Mouse (Mus musculus) right cerebral cortex, postnatal 36 days (tissue): ENCODE data around the gene Bbs12.
A peak's percentile ranks its signal among the peaks of the same experiment; 100 is the strongest.

Source experiments
- DNase-seq, 2 experiments: peaks; one replicate each; pipeline ENCODE4 v3.0.0; 2022; ENCODE audit warnings: low spot score in 2 of 2, mixed read lengths in 1 of 2

The Bbs12 gene

DNA sequence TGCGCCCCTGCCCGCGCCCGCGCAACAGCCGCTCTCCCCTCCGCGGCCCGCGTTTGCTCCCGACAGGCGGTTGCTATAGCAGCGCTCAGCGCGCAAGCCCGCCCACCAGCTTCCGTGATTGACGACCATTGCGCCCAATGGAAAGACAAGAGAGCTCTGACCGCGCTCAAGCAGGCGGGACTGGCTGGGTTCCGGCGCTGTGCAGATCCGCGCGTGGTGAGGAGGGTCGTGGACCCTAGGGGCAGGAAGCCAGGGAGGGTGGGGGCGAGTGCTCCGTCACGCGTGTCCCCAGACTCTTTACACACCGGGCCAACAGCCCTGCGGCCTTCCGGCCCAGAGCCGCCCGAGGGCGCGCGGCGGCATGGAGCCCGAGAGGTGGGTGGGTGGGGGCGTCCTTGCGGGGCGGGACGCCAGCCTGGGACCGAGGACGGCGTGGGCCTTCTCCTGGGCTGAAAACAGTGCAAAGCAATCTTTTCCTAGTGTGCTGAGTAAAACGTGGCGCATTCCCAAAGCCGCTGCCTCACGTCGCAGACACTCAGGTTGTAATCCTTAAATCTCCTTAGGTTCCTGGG lies at the start of gene Bbs12, which contains the start of gene Cetn4:
Gene Bbs12 (plus strand): TSS at position 185 of the 572 bp plus-strand sequence.
Gene Cetn4 (minus strand): TSS at position 339 of the 572 bp plus-strand sequence.
- peak; percentile 93 to 94 for DNase-seq

DNA sequence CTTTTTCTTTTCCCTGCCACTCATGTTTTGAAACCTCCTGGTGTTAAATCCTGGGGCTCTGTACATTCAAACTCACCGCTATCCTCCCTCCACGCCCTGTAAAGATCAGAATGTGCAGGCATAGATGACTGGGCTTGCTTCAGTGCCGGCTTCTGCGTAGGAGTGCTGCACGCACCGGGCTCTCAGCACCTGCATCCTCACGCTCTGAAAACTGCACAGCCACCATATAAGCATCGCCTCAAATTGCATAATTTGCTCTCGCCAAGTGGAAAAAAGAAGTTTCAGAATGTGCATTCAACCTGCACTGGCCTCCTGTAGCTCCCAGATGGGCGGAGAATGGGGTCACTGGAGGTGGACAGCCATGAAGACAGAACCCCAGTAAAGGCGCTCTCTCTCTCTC lies 44.0 kb upstream of the Bbs12 start:
- DNase-seq, result peak; percentile 28 to 47

DNA sequence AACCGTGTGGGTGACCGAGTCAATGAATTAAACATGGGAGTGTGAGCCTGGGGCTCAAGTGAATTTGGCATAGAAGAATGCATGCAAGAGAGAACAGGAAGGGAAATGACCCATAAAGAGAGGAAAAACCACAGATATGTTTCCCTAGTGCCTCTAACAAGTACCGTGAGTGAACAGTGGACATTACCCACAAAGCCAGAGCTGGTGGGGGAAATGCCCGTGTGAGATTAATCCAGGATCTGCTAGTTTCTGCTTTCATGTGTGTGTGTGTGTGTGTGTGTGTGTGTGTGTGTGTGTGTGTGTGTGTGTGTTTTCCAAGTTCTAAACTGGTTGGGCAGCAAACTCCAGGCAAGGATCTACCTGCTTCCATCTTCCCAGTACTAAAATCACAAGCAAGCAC lies 42.4 kb upstream of the Bbs12 start:
- DNase-seq, result no peak

DNA sequence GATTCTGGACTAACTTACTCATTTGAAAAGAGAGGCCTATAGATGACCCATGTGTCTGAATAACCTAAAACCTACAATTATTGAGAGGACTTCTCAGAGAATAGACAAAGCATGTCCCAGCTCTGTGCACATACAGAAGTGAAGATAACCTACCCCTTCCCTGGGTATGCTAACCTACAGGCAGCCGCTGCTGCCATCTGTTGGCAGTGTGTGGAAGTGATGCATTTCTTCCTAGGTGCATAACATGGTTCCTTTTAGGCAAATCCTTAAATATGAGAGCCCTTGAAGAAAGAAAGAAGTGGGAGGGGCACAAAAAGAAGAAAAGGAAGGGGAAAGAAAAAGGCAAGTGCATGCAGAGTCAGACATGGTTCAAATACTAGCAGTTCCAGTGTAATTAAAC lies 41.1 kb upstream of the Bbs12 start:
- peak; percentile 32 to 50 for DNase-seq

DNA sequence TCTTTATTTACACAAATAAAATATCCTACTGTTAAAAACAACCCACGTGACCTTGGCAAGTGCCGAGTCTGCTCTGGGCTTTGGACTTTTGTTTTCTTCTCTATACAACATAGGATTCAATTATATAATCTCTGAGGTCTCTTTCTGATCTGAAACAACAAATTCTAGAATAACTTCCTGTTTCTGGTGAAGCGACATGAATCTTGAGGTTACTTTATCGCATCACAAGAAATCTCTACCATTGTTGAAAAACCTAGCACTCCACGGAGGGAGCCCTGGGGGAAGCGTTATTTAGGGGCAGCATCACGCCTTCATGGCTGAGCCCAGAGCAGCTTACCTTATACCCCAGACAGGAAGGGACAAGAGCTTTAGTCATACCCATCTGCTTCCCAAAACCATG lies 39.3 kb upstream of the Bbs12 start:
- no peak for DNase-seq

DNA sequence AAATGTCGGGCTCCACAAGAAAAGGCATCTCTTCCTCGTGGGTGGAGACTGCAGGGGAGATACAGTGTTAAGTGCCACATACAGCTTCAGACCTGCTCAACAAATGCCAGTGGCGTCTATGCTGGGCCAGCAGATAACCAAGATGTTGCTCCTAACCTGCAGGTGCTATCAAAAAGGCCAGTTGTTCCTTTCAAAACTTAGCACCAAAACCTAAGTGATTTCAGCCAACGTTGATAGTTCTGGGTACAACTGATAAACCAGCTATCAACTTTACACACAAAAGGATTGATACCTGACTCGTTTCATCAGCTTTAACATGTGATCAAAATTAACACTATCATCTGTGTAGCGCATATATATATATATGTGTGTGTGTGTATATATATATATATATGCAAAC lies 37.7 kb upstream of the Bbs12 start:
- DNase-seq, result no peak

DNA sequence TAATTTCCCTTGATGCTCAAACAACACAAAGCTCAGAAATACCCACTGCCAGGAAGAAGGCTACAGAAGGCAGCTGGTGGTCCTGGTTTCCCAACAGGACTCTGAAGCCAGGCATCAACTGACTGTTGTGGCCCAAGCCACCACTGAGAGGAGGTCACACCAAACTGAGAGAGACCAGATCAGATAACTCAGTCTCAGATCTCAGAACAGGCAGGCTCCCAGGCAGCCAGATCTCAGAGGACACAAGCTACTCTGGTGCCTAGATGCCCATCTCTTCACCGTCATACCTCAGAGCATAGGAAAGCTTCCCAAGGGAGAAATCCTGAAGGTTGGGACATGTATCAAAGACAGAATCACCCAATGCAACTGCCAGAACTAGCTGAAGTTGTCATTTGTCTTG lies 32.1 kb upstream of the Bbs12 start:
- DNase-seq, result no peak

DNA sequence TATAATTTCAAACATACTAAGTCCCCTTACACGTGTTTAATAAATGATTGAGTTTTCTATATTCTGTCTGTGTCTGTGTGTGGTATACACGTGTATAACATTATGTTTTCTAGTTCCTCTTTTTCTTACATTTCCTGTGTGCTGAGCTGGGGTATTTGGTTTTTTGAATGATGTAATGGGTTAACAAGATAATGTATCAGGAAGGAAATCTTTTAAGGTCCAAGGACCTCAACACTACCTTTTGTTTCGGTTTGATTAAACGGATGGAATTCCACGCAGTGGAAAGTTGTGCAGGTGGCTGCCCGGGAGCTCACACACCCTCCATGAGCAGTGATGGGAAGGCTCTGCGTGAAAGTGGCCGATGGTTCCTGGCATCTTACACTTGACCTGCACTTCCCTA lies 31.5 kb upstream of the Bbs12 start:
- no peak for DNase-seq

DNA sequence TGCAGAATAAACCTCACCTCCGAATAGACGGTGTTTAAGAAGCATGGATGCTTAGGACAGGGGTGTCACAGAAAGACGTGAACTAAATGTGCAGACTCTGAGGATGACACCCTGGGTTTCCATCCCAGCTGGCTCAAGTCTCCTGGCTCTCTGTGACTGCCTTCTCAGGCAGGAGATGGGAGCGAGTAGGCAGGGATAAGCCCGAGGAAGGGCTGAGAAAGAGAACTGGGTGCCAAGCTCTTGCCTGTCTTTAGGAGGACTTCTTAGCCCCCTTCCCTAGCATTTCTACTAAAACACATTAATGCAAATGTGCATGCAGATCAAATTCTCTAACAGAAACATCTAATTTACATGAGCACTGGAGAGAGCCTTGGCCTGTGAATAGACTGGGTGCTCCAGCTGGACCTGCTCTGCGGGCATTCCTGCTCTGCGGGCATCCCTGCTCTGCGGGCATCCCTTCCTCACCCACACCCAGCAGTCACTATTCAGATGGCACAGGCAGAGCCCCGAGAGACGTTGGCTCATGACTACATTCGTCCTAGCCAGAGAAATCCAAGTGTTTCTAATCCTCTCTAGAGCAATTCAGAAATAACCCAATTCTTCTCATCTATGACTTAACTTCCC lies 29.9 kb upstream of the Bbs12 start:
- DNase-seq, result no peak

DNA sequence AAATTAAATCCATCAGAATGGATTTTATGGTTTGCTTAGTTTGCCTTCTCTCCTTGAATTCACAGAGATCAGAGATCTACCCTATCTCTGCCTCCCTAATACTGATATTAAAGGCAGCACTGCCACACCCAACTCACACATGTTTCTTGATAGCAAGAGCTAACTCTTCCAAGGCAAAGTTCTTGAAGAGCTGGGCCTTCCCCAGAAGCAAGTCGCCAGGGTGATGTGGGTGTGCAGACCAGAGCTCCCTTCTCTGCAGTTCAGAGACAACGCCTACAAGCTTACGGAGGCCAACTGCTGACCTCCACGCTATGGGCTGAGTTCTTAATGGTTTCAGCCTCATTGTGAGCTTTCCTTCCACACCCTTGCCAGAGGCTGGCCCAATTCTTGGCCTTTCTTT lies 29.1 kb upstream of the Bbs12 start:
- DNase-seq, result no peak

DNA sequence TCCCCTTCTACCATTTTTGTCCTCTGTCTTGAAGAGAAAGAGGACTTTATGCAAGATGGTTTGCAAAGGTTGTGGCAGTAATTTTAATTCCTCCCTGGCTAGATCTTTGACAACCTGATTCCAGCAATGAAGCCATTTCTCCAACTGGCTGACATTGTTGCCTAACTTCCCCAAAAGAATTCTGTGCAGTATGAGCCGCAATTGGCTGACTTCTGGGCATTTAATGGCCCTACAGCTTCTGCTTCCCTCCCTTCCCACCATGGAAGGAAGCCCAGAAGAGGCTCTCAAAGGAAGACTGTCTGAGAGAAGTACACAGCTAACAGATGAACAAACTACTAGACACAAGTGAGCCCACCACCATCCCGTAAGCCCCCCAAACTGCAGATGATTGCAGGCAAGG lies 23.1 kb upstream of the Bbs12 start:
- DNase-seq, result no peak

DNA sequence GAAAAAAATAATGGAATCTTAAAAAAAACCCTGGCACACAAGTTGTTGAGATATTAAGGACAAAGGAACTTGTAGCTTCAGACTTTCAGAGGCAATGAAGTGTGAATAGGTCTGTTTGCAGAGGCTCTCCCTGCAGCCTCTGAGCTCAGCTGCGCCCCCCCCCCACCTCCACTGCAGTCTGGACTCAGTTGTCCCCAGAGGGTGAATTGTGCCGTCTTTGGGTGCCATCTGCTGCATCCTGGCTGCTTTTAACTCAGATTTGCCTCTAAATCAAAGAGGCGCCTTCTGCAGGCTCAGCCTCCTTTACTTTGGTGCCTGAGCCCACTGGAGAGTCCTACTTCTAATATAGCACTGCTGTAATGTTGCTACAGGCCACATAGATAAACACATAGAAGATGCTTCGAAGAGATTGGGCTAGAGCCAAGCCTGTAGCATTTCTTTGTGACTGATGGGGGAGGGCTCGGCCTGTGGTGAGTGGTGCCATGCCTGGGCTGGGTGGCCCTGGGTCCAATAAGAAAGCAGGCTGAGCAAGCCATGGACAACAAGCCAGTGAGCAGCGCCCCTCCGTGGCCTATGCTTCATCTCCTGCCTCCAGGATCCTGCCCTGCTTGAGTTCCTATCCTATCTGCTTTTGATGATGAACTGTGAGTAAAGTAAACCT lies 21.3 kb upstream of the Bbs12 start:
- DNase-seq, result no peak

DNA sequence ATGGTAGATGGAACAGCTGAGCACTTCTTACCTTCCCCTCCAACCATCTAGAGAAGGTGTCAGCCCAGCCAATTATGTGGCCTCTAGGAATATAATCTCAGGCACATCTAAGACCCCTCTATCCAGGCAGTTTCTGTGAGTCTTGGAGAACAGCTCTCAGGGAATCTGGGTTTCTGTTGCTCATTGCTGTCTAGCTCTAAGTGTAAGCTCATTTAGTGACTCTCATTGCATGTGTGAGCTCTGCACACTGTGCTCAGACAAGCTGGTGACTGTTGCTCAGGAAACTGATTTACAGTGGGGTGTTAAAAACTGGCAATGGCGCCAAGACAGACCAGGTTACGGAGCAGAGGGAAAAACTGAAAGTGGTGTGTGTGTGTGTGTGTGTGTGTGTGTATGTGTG lies 20.4 kb upstream of the Bbs12 start:
- DNase-seq, result no peak

DNA sequence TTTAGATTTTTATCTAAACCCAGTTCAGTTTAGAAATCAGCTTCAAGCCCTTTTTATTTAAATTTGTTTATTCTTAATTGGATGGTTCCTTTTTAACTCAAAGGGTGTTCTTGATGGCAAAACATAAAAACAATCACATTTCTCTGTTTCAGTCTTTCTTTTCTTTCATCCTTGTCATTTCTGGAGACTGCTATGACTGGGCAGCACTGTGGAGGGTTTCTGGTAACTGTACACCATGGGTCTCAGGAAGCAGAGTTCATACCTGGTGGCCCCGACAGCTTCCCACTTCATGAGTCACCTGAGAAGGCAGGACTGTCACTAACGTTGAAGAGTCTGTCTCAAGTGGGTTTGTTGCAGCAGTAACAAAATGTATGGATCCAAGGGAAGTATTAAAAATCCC lies 19.7 kb upstream of the Bbs12 start:
- no peak for DNase-seq

DNA sequence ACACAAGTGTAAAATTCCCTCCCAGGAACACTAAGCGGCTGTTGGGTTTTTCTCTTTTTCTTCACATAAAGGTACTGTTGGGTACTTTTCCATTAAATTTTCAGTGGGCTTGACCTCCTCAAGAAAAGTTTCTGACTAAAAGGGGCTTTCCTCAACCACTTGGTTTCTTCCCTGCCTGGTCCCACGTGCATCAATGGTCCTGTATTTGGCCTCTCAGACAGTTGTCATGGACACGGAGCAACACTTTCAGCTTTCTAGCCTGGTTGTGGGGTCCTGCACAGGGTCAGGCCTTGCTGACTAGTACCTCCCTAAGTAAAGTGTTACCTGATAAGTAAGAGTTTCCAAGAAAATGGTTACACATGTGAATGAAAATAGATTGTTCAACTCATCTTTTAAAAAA lies 12.9 kb upstream of the Bbs12 start:
- DNase-seq, result no peak

DNA sequence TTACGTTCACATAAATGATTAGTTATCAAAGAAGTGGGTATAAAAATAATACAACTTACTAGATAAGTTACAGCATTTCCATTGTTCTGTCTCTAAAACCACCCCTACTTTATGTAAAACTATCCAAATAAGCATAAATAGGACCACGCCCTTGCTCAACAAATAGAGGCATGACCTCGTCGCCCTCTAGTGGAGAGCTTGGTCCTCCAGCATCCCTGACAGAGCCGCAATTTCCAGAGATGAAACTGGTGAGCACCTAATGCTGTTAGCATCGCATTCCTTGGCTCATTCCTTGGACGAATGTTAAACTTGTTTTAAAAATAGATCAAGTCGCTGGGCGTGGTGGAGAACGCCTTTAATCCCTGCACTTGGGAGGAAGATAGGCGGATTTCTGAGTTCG lies 9.7 kb upstream of the Bbs12 start:
- DNase-seq, result no peak

DNA sequence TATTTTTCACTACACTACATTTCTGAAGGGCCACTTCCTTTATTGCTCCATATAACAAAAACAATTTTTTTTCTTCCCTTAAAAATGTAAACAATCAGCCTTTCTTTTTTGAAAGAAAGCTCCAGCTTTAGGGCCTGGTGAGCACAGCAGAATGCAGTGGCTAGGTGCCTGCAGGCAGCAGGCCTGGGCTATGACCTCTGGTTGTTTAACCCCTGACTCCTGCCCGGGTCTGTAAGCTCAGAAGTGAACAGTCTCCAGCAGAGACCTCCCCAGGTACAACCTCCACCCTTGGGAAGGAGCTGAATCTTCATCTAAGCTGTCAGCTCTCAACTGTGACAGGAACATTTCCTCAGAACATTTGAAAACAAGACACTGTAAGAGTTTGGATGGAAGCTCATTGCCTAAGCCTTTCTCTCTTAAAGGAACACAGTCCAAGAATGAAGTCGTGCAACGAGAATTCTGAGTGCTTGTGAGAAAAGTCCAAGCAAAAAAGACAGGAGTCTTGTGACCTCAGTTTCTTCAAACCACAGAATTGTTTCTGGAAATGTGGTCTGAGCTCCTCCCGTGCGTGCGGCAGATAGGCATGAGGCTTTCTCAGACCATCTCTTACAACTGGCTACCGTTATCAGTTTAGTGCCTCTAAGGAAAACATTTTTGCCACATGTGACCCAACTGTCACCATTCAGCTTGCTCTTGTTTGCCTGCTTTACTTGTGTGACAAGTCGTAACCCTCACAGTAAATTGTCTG lies 8.8 kb upstream of the Bbs12 start:
- no peak for DNase-seq

DNA sequence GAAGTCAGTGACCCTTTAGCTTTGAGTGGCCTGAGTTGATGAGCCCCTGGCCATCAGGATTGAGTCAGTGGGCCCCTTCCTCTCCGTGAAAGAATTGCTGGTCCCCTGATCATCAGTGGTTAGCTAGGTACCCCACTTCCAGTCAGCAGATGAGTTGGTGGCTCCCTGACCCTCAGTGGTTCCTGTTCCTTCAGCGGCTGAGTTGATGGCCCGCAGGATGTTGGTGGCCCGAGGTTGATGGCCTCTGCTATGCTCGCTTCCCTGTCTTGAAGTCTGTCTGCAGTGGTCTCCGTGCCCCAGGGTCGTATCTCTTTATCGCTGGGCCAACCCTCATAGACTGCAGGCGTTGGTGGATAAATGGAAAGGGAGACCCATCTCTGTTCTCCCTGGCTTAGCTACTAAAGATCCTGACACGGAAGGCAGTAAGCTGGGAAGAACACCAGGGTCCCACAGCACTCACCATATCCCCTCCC lies 421 bp upstream of the Bbs12 start:
- DNase-seq, result no peak

DNA sequence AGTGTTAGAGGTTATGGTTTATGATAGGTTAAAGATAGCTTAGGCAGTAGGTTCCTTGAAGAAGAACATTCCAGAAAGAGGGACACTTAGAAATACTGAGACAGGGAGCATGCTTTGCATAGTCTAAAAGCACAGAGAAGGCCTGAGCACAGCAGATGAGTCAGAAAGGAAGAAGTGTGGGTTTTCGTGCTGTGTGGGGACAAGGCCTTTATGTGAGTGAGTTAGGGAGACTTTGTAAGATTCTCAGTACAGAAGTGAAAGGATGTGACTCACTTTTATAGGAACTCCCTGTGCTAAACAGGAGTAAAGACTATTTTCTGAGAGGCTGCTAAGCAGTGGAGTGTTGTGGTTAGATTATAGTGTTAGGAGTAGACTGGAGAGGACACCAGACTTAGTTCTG lies 1.0 kb downstream of the Bbs12 start:
- DNase-seq, result peak; percentile 26 to 50

DNA sequence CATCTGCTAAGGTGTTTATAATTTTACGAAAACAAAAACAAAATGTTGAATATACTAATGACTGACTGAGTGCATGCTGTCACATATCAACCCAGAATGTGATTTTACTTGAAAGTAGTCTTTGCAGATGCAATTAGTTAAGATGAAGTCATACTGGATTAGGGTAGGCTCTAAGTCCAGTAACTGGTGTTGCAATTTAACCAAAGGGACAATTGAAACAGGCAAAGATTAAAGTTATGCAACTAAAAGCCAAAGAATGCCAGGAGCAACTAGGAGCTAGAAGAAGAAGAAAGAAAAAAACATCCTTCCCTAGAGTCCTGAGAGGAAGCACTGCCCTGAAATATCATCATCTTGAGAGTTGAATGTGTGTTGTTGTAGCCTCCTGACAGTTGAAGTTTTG lies 3.9 kb downstream of the Bbs12 start:
- DNase-seq, result no peak

DNA sequence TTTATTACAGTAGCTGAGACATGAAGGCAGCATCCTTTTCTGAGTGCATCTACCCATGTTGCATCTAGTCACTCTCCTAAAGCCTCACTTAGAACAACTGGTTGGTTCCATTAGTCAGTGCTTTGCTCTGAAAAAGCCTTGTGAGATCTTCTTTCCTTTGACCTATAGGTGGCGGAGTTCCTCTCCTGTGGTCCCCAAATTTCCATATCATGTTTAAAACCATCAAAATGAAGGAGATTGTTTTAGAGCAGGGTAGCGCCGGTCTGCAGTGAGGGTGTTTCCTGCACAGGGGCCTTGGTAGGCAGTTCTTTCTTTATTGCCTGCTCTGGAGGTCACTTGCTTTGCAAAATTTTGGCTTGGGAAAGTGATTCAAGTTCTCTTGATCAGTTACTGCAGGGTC lies 12.0 kb downstream of the Bbs12 start:
- DNase-seq, result no peak

DNA sequence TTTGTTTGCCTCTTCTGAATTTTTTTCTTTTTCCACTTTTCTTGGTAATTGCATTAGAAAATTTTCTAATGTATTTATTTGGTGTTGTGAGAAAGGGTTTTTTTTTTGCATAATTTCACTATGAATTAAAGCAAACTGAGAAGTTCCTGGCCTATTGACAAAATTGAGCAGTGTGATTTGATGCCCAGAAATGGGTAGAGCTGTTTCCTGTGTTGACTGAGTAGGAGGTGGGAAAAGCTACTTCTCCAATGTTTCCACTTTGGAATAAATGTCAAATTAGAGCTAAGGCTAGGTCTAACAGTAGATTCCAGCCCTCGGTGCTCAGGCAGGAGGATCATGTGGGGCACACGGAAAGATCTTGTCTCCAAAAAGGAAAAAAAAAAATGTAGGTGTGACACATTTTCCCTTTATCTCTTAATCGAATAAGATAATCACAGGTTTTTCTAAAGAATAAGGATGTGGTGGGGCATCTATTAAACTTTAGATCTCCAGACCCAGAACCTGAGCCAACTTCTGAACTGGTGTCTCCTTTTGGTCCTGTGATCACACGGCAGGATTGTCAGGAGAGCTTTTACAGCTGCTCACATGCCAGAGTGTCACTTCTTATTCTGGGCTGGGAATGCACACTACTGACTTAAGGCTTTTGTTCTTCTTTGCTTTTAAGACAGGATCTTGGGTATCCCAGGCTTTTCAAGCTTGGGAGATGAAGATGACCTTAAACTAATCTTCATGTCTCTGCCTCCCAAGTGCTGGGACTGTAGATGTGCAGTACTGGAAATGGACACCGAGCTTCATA lies 13.2 kb downstream of the Bbs12 start:
- no peak for DNase-seq
